Mouse (Mus musculus) forebrain, embryonic 12.5 days (tissue): ENCODE data around the gene Filip1. TPM values are rescaled to one million over a fixed set of nuclear protein-coding genes. Genes with fewer than 3 reads are reported as not detected.

Experiments used
- ATAC-seq: fragments of 200-750 bp; cut with Nextera tagmentation; 2 replicates; pipeline ENCODE4 v1.8.0; 2017; ENCODE audit warnings: moderate TSS enrichment; ENCODE audit not compliant: low FRiP score
- H3K27ac ChIP-seq: fragments of 300-500 bp; sonication (generic); 2 replicates; pipeline ENCODE4 v1.5.1; 2016; ENCODE audit warnings: mild to moderate bottlenecking
- H3K27me3 ChIP-seq: fragments of 300-500 bp; sonication (generic); 2 replicates; pipeline ENCODE4 v1.6.1; 2016; ENCODE audit warnings: mild to moderate bottlenecking
- H3K36me3 ChIP-seq: fragments of 300-500 bp; sonication (generic); replicated peaks from 2 replicates; pipeline ENCODE4 v1.6.1; 2016; ENCODE audit warnings: mild to moderate bottlenecking
- H3K4me1 ChIP-seq: fragments of 300-500 bp; sonication (generic); 2 replicates; pipeline ENCODE4 v1.6.1; 2016
- H3K4me2 ChIP-seq: fragments of 300-500 bp; sonication (generic); 2 replicates; pipeline ENCODE4 v1.6.1; 2016; ENCODE audit warnings: mild to moderate bottlenecking, moderate library complexity
- H3K4me3 ChIP-seq: fragments of 300-500 bp; sonication (generic); replicated peaks from 2 replicates; pipeline ENCODE4 v1.5.1; 2016; ENCODE audit warnings: mild to moderate bottlenecking
- H3K9ac ChIP-seq: fragments of 300-500 bp; sonication (generic); 2 replicates; pipeline ENCODE4 v1.6.1; 2016; ENCODE audit warnings: mild to moderate bottlenecking
- H3K9me3 ChIP-seq: fragments of 300-500 bp; sonication (generic); 2 replicates; pipeline ENCODE4 v1.6.1; 2016
- WGBS: fragments of 180-500 bp; shearing (Covaris S2); methylation state at CpG from one replicate; pipeline ENCODE4 v1.1.7; 2016; 5-methylcytosine and 5-hydroxymethylcytosine counted together
- polyA plus RNA-seq: library from polyadenylated mRNA; unstranded; fragments of >200 nt; fragmentation: Nextera tagmentation; extraction: Ambion mirVana; gene quantifications from 2 replicates; pipeline ENCODE4 v1.2.1, GENCODE M21; 2016

The Filip1 gene
- polyA plus RNA-seq, 1 experiment from 2014 or later = 9.5 TPM

DNA sequence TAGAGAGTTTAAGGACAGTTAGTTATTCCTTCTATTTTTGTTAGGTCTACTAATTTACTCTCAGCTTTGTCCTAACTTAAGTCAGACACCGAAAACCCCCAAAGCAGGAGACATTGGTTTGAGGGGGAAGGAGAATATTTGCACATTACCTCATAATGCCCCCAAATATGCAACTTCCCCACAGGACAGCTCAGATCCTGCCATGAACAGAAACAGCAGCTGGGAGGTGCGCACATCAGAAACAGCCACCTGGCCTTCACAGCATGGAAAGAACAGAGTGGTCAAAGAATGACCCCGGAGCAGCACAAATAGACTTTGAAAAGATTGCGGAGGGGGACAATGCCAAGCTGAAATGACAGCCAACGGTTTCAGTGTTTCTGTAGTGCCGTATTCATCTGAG lies 75.1 kb downstream of the Filip1 start:
- H3K9ac ChIP-seq = no peak overlapping the region
- WGBS = 70% methylated on average over 6 of the region's 6 CpGs
- ATAC-seq = no peak
- H3K4me3 ChIP-seq = no peak overlapping the region
- H3K4me1 ChIP-seq = no peaks in the 10 kb centered on the region
- H3K27me3 ChIP-seq = no peaks in the 10 kb centered on the region
- no peak overlapping the region for H3K4me2 ChIP-seq
- no peaks in the 10 kb centered on the region for H3K36me3 ChIP-seq
- no peak overlapping the region for H3K27ac ChIP-seq
- H3K9me3 ChIP-seq = no peaks in the 10 kb centered on the region

DNA sequence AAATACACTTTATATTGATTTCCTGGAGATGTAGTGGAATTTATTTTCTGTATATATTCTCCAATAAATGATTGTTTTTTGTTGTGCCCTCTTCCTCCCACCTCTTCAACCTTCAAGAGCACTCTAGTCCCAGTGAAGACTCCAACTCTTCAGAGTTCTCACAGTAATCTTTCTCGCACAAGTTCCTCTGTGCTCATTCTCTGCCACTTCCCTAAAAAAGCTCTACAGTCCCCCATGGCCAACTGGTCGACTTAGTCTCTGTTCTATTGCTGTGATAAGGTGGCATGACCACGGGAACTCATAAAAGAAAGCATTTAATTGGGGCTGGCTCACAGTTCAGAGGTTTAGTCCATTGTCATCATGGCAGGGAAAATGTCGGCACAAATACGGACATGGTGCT lies 80.1 kb downstream of the Filip1 start:
- Histone ChIP-seq H3K4me1 (no peaks in the 10 kb centered on the region), H3K9me3 (no peaks in the 10 kb centered on the region), H3K9ac (no peak overlapping the region), H3K27me3 (no peaks in the 10 kb centered on the region), H3K36me3 (no peaks in the 10 kb centered on the region), H3K4me3 (no peak overlapping the region), H3K4me2 (no peak overlapping the region), H3K27ac (no peak overlapping the region)
- 85% methylated on average over 5 of the region's 5 CpGs for WGBS
- ATAC-seq = no peak

DNA sequence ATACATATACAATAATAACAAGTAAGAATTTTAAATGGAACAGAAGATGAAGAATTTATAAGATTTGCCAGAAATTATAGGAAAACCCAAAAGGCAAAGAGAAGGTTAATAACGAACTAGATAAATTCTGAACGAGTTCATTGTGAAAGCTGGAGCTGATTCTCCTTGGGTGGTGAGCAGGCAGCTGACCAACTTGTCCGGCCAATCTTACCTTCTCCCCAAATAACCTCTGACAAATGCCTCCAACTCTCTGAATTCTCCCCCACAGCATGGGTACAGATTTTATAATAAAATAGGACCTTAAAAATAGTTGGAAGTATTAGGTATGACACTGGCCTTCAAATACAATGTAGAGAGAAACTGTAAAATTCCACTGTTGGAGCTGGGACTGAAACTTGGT lies 84.6 kb downstream of the Filip1 start:
- H3K36me3 ChIP-seq = no peaks in the 10 kb centered on the region
- 87% methylated on average over 3 of the region's 3 CpGs for WGBS
- no peaks in the 10 kb centered on the region for H3K27me3 ChIP-seq
- H3K9me3 ChIP-seq = no peaks in the 10 kb centered on the region
- H3K9ac ChIP-seq = no peak overlapping the region
- no peaks in the 10 kb centered on the region for H3K4me1 ChIP-seq
- no peak for ATAC-seq
- no peak overlapping the region for H3K4me3 ChIP-seq
- H3K4me2 ChIP-seq = no peak overlapping the region
- H3K27ac ChIP-seq = no peak overlapping the region

DNA sequence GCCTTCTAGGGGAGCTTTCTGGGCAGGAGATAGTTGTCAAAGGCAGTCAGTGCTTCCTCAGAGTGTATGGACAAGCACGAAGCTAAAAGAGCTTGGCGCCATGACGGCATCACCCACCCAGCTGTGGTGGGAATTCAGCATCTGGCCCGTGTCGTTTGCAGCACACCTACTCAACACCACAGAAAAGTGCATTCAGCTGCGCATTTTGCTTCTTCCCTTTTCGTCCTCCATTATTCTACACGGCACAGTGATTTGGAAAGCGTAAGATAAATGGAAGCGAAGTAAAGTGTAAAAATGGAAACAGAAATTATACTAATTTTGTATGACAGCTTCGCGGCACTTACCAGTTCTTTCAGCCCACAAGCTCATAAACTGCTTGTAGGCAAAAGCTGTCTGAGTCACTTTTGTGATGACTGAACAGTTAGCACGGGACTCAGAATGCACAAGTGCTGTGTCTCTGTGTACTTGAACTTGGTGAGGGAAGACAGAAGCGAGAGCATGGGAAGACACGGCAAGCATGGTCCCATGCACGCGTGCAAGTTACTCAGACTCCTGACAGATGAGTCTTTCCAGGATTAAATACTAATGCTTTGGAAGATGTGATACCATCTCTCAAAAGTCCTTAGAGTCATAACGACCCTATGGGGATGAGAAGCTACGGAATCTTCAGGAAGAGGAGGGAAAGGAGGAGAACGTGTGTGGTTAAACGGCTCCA lies 85.3 kb downstream of the Filip1 start:
- no peak overlapping the region for H3K4me2 ChIP-seq
- H3K27ac ChIP-seq = no peak overlapping the region
- no peaks in the 10 kb centered on the region for H3K36me3 ChIP-seq
- no peak for ATAC-seq
- H3K9me3 ChIP-seq = no peaks in the 10 kb centered on the region
- no peaks in the 10 kb centered on the region for H3K27me3 ChIP-seq
- H3K4me1 ChIP-seq = no peaks in the 10 kb centered on the region
- H3K9ac ChIP-seq = no peak overlapping the region
- WGBS = 88% methylated on average over 21 of the region's 21 CpGs
- no peak overlapping the region for H3K4me3 ChIP-seq

DNA sequence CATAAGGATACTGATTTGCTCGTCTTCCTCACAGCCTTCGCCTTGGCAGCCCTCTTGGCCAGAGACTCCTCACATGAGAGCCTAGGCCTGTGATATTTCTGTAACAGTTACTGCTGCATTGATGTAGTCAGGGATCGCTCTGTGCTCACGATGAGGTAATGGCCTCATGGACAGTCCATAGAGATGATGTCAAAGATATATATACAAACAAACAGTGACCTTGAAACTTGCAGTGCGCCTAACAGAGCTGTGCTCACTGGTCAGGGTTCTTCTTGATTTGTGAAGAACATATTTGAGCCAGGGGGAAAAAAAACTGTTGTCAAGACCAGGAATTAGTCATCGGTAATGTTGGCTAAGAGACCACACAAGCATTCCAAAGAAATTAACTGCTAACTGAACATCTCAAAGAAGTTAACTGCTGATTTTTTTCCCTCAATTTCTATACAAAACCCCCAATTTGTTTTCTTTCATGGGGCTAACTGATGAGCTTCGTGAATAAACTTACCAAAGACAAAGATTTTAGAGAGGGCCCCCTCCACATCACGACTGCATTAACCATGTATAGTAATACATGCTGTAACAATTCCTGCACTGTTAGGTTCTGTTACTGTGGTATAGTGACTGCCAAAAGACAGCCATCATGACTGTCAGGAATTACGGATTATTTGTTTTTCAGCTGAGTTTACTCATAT lies 86.0 kb downstream of the Filip1 start:
- H3K27me3 ChIP-seq = no peaks in the 10 kb centered on the region
- no peak for ATAC-seq
- no peak overlapping the region for H3K4me3 ChIP-seq
- 88% methylated on average over 9 of the region's 9 CpGs for WGBS
- H3K4me2 ChIP-seq = no peak overlapping the region
- no peak overlapping the region for H3K9ac ChIP-seq
- H3K4me1 ChIP-seq = peaks cover 4% of the 10 kb centered on the region; the same call in 1 of the 2 replicates
- no peak overlapping the region for H3K27ac ChIP-seq
- H3K36me3 ChIP-seq = no peaks in the 10 kb centered on the region
- no peaks in the 10 kb centered on the region for H3K9me3 ChIP-seq

DNA sequence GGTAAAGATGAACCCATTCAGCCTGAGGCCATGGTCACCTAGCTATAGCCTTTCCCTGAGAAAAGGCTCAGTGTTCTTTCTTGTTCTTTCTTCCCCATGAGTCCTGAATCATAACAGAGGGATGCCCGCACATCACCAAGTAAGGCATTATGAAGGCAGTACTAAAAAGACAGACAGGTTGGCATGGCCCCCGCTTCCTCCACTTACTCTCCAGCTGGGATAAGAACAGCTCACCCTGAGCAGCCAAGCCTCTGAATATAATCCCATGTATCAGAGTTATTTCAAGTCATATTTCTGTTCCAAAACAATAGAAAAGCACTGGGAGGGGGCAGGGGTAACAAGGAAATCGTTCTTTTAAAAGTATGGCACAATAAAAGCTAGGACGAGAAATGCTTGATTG lies 86.7 kb downstream of the Filip1 start:
- Histone ChIP-seq H3K36me3 (no peaks in the 10 kb centered on the region), H3K9me3 (no peaks in the 10 kb centered on the region), H3K27me3 (no peaks in the 10 kb centered on the region), H3K4me3 (no peak overlapping the region), H3K27ac (no peak overlapping the region), H3K9ac (no peak overlapping the region), H3K4me2 (no peak overlapping the region), H3K4me1 (peaks cover 4% of the 10 kb centered on the region; the same call in 1 of the 2 replicates)
- no peak for ATAC-seq
- WGBS = 69% methylated on average over 4 of the region's 4 CpGs

DNA sequence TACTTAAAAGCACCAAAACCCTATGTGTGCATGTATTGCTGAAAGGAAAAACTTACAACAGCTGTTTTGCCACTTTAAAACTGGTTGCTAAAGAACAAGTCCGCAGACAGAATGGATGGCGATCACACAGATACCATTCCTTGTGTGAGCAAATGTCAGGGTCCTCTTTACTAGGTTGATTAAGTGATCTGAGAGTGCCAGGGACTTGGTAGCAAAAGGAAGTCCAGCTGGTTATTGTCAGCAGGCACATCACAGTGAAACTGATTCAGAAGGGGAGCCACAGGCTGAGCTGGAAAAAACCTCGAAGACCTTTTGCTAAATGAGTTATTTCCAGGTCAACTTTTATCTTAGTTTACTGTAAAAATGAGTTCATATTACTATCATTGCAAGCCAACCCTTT lies 89.4 kb downstream of the Filip1 start:
- Histone ChIP-seq H3K27ac (no peak overlapping the region), H3K36me3 (no peaks in the 10 kb centered on the region), H3K4me2 (no peak overlapping the region), H3K4me1 (peaks cover 25% of the 10 kb centered on the region; the same call in 1 of the 2 replicates), H3K4me3 (no peak overlapping the region), H3K27me3 (no peaks in the 10 kb centered on the region), H3K9ac (no peak overlapping the region), H3K9me3 (no peaks in the 10 kb centered on the region)
- 83% methylated on average over 3 of the region's 3 CpGs for WGBS
- ATAC-seq = no peak

DNA sequence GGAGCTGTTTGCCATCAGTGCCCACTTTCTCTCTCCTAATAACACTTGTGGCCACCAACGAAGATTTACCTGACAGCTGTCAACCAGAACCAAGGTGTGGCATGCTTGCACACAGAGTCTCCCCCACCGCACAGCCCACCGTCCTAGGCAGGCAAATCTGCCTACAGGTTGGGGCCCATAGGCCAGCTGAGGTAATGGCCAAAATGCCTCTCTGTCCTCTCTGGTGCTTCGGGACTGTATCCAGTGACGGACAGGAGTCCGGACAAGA lies 90.2 kb downstream of the Filip1 start:
- no peaks in the 10 kb centered on the region for H3K9me3 ChIP-seq
- H3K4me1 ChIP-seq = peaks cover 25% of the 10 kb centered on the region; the same call in 1 of the 2 replicates
- no peaks in the 10 kb centered on the region for H3K36me3 ChIP-seq
- no peak overlapping the region for H3K27ac ChIP-seq
- no peak overlapping the region for H3K4me2 ChIP-seq
- no peak overlapping the region for H3K4me3 ChIP-seq
- H3K27me3 ChIP-seq = no peaks in the 10 kb centered on the region
- 90% methylated on average over 6 of the region's 6 CpGs for WGBS
- no peak for ATAC-seq
- no peak overlapping the region for H3K9ac ChIP-seq

DNA sequence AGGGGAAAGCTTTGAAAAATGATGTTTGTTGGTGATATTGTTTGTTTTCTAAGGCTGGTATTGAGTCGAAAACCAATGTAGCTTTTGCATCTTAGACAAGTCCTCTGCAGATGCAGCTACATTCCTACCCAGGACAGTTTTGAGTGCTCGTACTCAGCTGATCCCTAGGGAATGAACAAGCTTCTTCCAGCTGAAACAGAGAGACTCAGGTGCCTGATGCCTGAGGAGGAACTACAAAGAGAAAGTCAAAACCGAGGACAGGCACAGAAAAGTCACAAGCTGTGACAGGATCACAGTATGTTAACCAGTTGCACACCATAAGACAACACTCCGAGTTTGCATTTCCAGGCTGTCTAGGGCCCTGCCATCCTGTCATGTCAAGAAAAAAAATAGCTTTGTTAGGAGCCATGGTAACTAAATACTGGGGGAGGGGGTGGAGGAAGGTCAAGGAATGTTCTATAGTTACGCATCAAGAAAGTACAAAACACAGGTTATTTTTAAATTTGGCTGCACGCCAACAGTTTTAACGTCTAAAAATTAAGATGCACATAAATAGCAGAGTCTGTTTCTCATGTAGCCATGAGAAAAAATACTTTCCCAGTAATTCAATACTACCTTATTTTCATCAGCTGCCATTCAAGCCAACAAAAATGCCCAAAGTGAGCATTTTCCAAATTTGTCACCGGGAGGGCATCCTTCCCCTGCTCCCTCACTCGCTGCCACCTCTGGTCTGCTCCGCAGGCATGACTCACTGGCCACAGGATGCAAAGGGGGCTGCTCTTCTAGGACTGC lies 90.8 kb downstream of the Filip1 start:
- Histone ChIP-seq H3K4me2 (no peak overlapping the region), H3K9ac (no peak overlapping the region), H3K4me3 (no peak overlapping the region), H3K36me3 (no peaks in the 10 kb centered on the region), H3K9me3 (no peaks in the 10 kb centered on the region), H3K27ac (no peak overlapping the region), H3K27me3 (no peaks in the 10 kb centered on the region), H3K4me1 (peaks cover 25% of the 10 kb centered on the region; the same call in 1 of the 2 replicates)
- ATAC-seq = no peak
- WGBS = 71% methylated on average over 10 of the region's 10 CpGs

DNA sequence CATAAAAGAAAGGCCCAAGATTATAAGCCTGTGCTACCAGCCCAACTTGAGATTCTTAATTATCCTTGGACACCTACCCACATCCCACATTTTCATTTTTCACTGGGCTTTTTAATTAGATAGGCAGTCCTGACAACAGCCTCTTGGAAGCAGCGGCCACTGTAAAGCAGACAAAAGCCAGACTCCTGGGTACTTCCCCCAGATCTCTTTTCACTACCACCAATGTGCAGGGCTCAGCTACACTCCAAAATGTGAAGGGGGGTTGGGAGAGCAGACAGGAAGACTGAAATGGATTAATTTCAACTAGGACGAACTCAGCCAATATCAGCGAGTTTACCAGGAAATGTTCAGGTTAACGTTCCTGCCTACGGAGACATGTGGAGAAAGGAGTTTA lies 92.1 kb downstream of the Filip1 start:
- H3K36me3 ChIP-seq = no peaks in the 10 kb centered on the region
- H3K4me3 ChIP-seq = no peak overlapping the region
- ATAC-seq = 0 out of 2 replicates have a peak, but pooled peaks have one; percentile 49
- WGBS = 47% methylated on average over 5 of the region's 5 CpGs
- H3K4me1 ChIP-seq = peaks cover 25% of the 10 kb centered on the region; the same call in 1 of the 2 replicates
- no peaks in the 10 kb centered on the region for H3K9me3 ChIP-seq
- 0 out of 2 replicates have a peak overlapping the region, but pooled peaks have one; percentile 53 for H3K27ac ChIP-seq
- no peak overlapping the region for H3K9ac ChIP-seq
- no peak overlapping the region for H3K4me2 ChIP-seq
- H3K27me3 ChIP-seq = no peaks in the 10 kb centered on the region

DNA sequence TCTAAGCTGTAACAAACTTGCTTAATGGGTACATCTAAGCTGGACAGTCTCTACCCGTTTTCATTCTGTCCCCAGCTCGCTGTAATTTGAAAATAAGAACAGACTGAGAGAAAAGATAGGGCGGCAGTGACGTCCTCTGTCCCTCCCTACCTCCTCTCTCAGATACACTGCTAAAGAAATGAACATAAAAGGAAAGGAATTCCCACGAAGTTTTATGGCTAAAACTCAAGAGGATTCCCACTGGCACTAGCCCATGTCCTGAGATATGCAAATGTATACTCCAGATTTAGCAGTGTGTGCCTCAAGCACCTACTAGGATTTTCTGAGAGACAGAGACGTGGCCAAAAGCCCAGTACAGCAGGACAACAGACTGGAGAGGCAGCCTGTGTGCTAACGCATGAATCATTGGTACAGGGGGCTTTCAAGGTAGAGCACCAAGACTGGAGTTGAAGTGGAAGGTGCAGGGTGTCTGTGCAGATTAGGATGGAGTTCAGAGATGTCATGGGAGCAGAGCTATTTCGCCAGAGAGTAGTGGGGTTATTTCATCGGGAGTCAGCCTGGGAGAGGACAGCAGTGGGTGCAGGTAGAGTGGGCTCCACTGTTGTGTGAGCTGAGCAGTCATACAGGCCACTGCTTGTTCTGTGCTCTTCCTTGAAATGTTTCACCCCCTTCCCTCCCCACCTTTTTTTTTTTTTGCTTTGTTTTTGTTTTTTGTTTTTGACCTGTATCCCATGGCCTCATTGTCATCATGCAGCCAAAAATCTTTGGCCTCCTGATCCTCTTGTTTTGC lies 92.7 kb downstream of the Filip1 start:
- H3K4me1 ChIP-seq = peaks cover 25% of the 10 kb centered on the region; the same call in 1 of the 2 replicates
- no peaks in the 10 kb centered on the region for H3K9me3 ChIP-seq
- H3K27ac ChIP-seq = peak overlapping the region; percentile 53; the same call in 1 of the 2 replicates
- H3K9ac ChIP-seq = no peak overlapping the region
- H3K4me2 ChIP-seq = no peak overlapping the region
- H3K4me3 ChIP-seq = no peak overlapping the region
- H3K27me3 ChIP-seq = no peaks in the 10 kb centered on the region
- 70% methylated on average over 9 of the region's 9 CpGs for WGBS
- peak; percentile 37; the same call in 1 of the 2 replicates for ATAC-seq
- H3K36me3 ChIP-seq = no peaks in the 10 kb centered on the region

DNA sequence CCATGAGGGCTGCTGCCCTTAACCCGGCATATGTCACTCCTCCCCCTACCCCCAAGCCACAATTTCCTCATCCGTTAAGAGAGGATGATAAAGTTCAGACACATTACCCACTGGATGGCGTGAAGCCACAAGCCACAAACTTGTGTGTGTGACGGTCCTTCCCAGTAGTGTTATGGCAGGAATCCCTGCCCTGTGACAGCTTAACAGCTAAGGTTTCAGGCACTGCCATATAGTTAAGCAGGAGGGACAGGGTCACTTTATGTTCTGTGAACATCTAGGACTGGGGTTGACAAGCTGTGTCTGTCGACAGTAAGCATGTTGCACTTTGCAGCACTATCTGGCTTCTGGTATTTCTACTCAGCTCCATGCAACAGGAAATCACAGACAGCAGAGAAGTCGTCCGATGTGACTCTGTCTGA lies 93.3 kb downstream of the Filip1 start:
- ATAC-seq = no peak
- 87% methylated on average over 7 of the region's 7 CpGs for WGBS
- Histone ChIP-seq H3K4me1 (peaks cover 26% of the 10 kb centered on the region; the same call in 1 of the 2 replicates), H3K27ac (no peak overlapping the region), H3K9me3 (no peaks in the 10 kb centered on the region), H3K9ac (no peak overlapping the region), H3K36me3 (no peaks in the 10 kb centered on the region), H3K27me3 (no peaks in the 10 kb centered on the region), H3K4me2 (no peak overlapping the region), H3K4me3 (no peak overlapping the region)
